Mouse (Mus musculus) midbrain, embryonic 11.5 days (tissue): ENCODE measurements around the gene Cfap97d1. TPM values are rescaled to one million over a fixed set of nuclear protein-coding genes. Genes with fewer than 3 reads are reported as not detected.

Experiments used
- ATAC-seq: fragments of 200-750 bp; cut with Nextera tagmentation; 2 replicates; pipeline ENCODE4 v1.8.0; 2017; ENCODE audit warnings: moderate TSS enrichment, moderate library complexity; ENCODE audit not compliant: low FRiP score
- DNase-seq: peaks from one replicate; pipeline ENCODE4 v3.0.0; 2015; ENCODE audit warnings: low spot score; ENCODE audit errors: missing footprints
- H3K27ac ChIP-seq: fragments of 300-500 bp; sonication (generic); 2 replicates; pipeline ENCODE4 v1.5.1; 2014; ENCODE audit warnings: low read depth, low read length
- H3K27me3 ChIP-seq: fragments of 300-500 bp; sonication (generic); 2 replicates; pipeline ENCODE4 v1.6.1; 2014; ENCODE audit warnings: mild to moderate bottlenecking, low read length, moderate library complexity, mixed read lengths; ENCODE audit not compliant: control insufficient read depth, insufficient read depth
- H3K36me3 ChIP-seq: fragments of 300-500 bp; sonication (generic); 2 replicates; pipeline ENCODE4 v1.6.1; 2014; ENCODE audit warnings: mild to moderate bottlenecking, low read length, moderate library complexity, mixed read lengths; ENCODE audit not compliant: control insufficient read depth, insufficient read depth
- H3K4me1 ChIP-seq: fragments of 300-500 bp; sonication (generic); 2 replicates; pipeline ENCODE4 v1.6.1; 2014; ENCODE audit warnings: low read length; ENCODE audit not compliant: control insufficient read depth, insufficient read depth
- H3K4me2 ChIP-seq: fragments of 300-500 bp; sonication (generic); 2 replicates; pipeline ENCODE4 v1.6.1; 2014; ENCODE audit warnings: mild to moderate bottlenecking, moderate library complexity
- H3K4me3 ChIP-seq: fragments of 300-500 bp; sonication (generic); 2 replicates; pipeline ENCODE4 v1.5.1; 2014; ENCODE audit warnings: low read depth, low read length
- H3K9ac ChIP-seq: fragments of 300-500 bp; sonication (generic); 2 replicates; pipeline ENCODE4 v1.6.1; 2014; ENCODE audit warnings: low read length
- H3K9me3 ChIP-seq: fragments of 300-500 bp; sonication (generic); 2 replicates; pipeline ENCODE4 v1.6.1; 2016; ENCODE audit warnings: low read length; ENCODE audit not compliant: control insufficient read depth
- WGBS: fragments of 180-500 bp; shearing (Covaris S2); extraction: QIAGEN DNeasy Blood & Tissue Kit; methylation state at CpG from one replicate; pipeline ENCODE4 v1.1.7; 2014; 5-methylcytosine and 5-hydroxymethylcytosine counted together
- polyA plus RNA-seq: library from polyadenylated mRNA; unstranded; fragments of >200 nt; fragmentation: Nextera tagmentation; extraction: Ambion mirVana; gene quantifications from 2 replicates; pipeline ENCODE4 v1.2.1, GENCODE M21; 2014

Gene Cfap97d1
- polyA plus RNA-seq, 1 experiment from 2014 or later: not detected

GRCm38 (mm10) chr11:102008954-102009637 lies 25.0 kb downstream of the Cfap97d1 start:
- Histone ChIP-seq H3K27ac (peak overlapping the region; percentile 3; the same call in 1 of the 2 replicates), H3K4me2 (no peak overlapping the region), H3K27me3 (no peaks in the 10 kb centered on the region), H3K4me1 (no peaks in the 10 kb centered on the region), H3K36me3 (peaks cover 5% of the 10 kb centered on the region; the same call in 1 of the 2 replicates), H3K9me3 (no peaks in the 10 kb centered on the region), H3K9ac (no peak overlapping the region), H3K4me3 (no peak overlapping the region)
- 89% methylated on average over 15 of the region's 15 CpGs for WGBS
- ATAC-seq: no peak
- no peak for DNase-seq

- peak overlapping the region; percentile 22; the same call in 1 of the 2 replicates for H3K27ac ChIP-seq
- WGBS: 78% methylated on average over 13 of the region's 13 CpGs
- no peak overlapping the region for H3K4me3 ChIP-seq
- no peaks in the 10 kb centered on the region for H3K9me3 ChIP-seq
- H3K4me1 ChIP-seq: no peaks in the 10 kb centered on the region
- H3K27me3 ChIP-seq: no peaks in the 10 kb centered on the region
- DNase-seq (no peak), ATAC-seq (peak; percentile 46; the same call in 1 of the 2 replicates)
- peaks cover 2% of the 10 kb centered on the region; the same call in 1 of the 2 replicates for H3K36me3 ChIP-seq
- no peak overlapping the region for H3K4me2 ChIP-seq
- no peak overlapping the region for H3K9ac ChIP-seq
Observed at GRCm38 (mm10) chr11:102010140-102010539, 26.1 kb downstream of the Cfap97d1 start.

GRCm38 (mm10) chr11:102011510-102011909 lies 27.4 kb downstream of the Cfap97d1 start:
- H3K27me3 ChIP-seq: no peaks in the 10 kb centered on the region
- H3K36me3 ChIP-seq: peaks cover 2% of the 10 kb centered on the region; the same call in 1 of the 2 replicates
- H3K9me3 ChIP-seq: no peaks in the 10 kb centered on the region
- no peak overlapping the region for H3K4me3 ChIP-seq
- no peak overlapping the region for H3K4me2 ChIP-seq
- H3K4me1 ChIP-seq: no peaks in the 10 kb centered on the region
- no peak overlapping the region for H3K27ac ChIP-seq
- H3K9ac ChIP-seq: no peak overlapping the region
- DNase-seq (no peak), ATAC-seq (no peak)
- 88% methylated on average over 8 of the region's 8 CpGs for WGBS

- no peaks in the 10 kb centered on the region for H3K27me3 ChIP-seq
- no peak for DNase-seq
- H3K4me2 ChIP-seq: no peak overlapping the region
- H3K36me3 ChIP-seq: peaks cover 2% of the 10 kb centered on the region; the same call in 1 of the 2 replicates
- WGBS: 88% methylated on average over 8 of the region's 8 CpGs
- no peaks in the 10 kb centered on the region for H3K9me3 ChIP-seq
- no peak overlapping the region for H3K27ac ChIP-seq
- no peak overlapping the region for H3K9ac ChIP-seq
- no peaks in the 10 kb centered on the region for H3K4me1 ChIP-seq
- no peak for ATAC-seq
- H3K4me3 ChIP-seq: no peak overlapping the region
Observed at GRCm38 (mm10) chr11:102013201-102013600, 29.1 kb downstream of the Cfap97d1 start.

GRCm38 (mm10) chr11:102015472-102015871 lies 31.4 kb downstream of the Cfap97d1 start:
- no peaks in the 10 kb centered on the region for H3K9me3 ChIP-seq
- H3K4me3 ChIP-seq: no peak overlapping the region
- no peak overlapping the region for H3K27ac ChIP-seq
- H3K9ac ChIP-seq: no peak overlapping the region
- no peaks in the 10 kb centered on the region for H3K27me3 ChIP-seq
- no peaks in the 10 kb centered on the region for H3K4me1 ChIP-seq
- H3K4me2 ChIP-seq: no peak overlapping the region
- 68% methylated on average over 6 of the region's 6 CpGs for WGBS
- peak; percentile 75 for DNase-seq
- peaks cover 2% of the 10 kb centered on the region; the same call in 1 of the 2 replicates for H3K36me3 ChIP-seq
- ATAC-seq: no peak

GRCm38 (mm10) chr11:102016136-102016535 lies 32.1 kb downstream of the Cfap97d1 start:
- H3K27ac ChIP-seq: no peak overlapping the region
- 96% methylated on average over 1 of the region's 1 CpGs for WGBS

GRCm38 (mm10) chr11:102019736-102020135 lies 35.7 kb downstream of the Cfap97d1 start:
- DNase-seq (no peak), ATAC-seq (no peak)
- H3K27ac ChIP-seq: no peak overlapping the region
- no peak overlapping the region for H3K9ac ChIP-seq
- no peaks in the 10 kb centered on the region for H3K4me1 ChIP-seq
- H3K27me3 ChIP-seq: no peaks in the 10 kb centered on the region
- H3K36me3 ChIP-seq: no peaks in the 10 kb centered on the region
- no peak overlapping the region for H3K4me3 ChIP-seq
- WGBS: 83% methylated on average over 9 of the region's 9 CpGs
- no peak overlapping the region for H3K4me2 ChIP-seq
- H3K9me3 ChIP-seq: no peaks in the 10 kb centered on the region

More at GRCm38 (mm10) chr11:102016136-102016535, 32.1 kb downstream of the Cfap97d1 start:
- Histone ChIP-seq H3K9me3 (no peaks in the 10 kb centered on the region), H3K4me2 (no peak overlapping the region), H3K9ac (no peak overlapping the region), H3K4me1 (no peaks in the 10 kb centered on the region), H3K4me3 (no peak overlapping the region), H3K36me3 (peaks cover 2% of the 10 kb centered on the region; the same call in 1 of the 2 replicates), H3K27me3 (no peaks in the 10 kb centered on the region)
- DNase-seq: peak; percentile 75
- ATAC-seq: no peak

- no peak for DNase-seq
- Histone ChIP-seq H3K9ac (no peak overlapping the region), H3K9me3 (no peaks in the 10 kb centered on the region), H3K27me3 (peaks cover 3% of the 10 kb centered on the region; the same call in 1 of the 2 replicates), H3K4me2 (no peak overlapping the region), H3K27ac (no peak overlapping the region), H3K36me3 (no peaks in the 10 kb centered on the region), H3K4me1 (peaks cover 11% of the 10 kb centered on the region), H3K4me3 (no peak overlapping the region)
- WGBS: 88% methylated on average over 5 of the region's 5 CpGs
- ATAC-seq: no peak
Observed at GRCm38 (mm10) chr11:102021196-102021595, 37.1 kb downstream of the Cfap97d1 start.

GRCm38 (mm10) chr11:102023406-102023805 lies 39.3 kb downstream of the Cfap97d1 start:
- H3K9ac ChIP-seq: no peak overlapping the region
- peaks cover 3% of the 10 kb centered on the region; the same call in 1 of the 2 replicates for H3K27me3 ChIP-seq
- no peaks in the 10 kb centered on the region for H3K36me3 ChIP-seq
- no peaks in the 10 kb centered on the region for H3K9me3 ChIP-seq
- no peak overlapping the region for H3K4me2 ChIP-seq
- no peak overlapping the region for H3K4me3 ChIP-seq
- H3K4me1 ChIP-seq: peaks cover 17% of the 10 kb centered on the region
- 90% methylated on average over 13 of the region's 13 CpGs for WGBS
- ATAC-seq (no peak), DNase-seq (peak; percentile 68)
- no peak overlapping the region for H3K27ac ChIP-seq
